11 mouse cellular contexts compared by ENCODE assay signal in the genomic region with DNA sequence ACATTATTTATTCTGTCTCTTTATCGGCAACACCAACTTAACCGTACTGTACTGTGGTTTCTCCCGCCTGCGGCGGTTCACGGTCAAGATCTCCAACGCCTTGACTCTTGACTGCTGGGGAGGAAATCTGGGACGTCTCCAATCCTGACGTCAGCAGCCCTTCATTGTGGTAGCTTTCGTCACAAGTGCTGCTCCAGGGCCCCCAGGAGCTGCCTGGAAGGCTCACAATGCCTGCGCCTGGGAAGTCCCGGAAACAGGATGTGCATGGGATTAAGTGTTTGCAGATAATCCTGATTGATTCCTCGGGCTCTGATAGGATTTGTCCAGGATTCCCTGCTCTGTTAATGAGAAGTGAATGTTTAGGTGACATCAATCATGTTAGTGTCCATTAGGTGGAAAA.
A peak's percentile ranks its signal among the peaks of the same experiment; 100 is the strongest.
DNase-seq lines count a peak whose midpoint lies in the region; ATAC-seq lines count a peak whose summit lies in the region.
"Had no signal": no experiment of that assay in that cellular context is flagged by ENCODE, and none has a peak within 500 bp of the region (broad histone marks: within the 10 kb centered on the region; RNA-seq: fewer than 3 reads in every experiment).

No protein-coding gene starts in this region.

- H3K9ac ChIP-seq in forebrain, embryonic 14.5 days (ENCODE audit: low read length) = no peak overlapping the region
- H3K9ac ChIP-seq: liver, embryonic 15.5 days; neural tube, embryonic 13.5 days had no signal

- DNase-seq in forebrain, embryonic 10.5 days (ENCODE audit: extremely low spot score, low spot score) = no peak
- DNase-seq in forebrain, embryonic 14.5 days (ENCODE audit: low spot score) = no peak
- peak; percentile 58 for DNase-seq in testis, postnatal 10 days (ENCODE audit: low spot score)
- DNase-seq in testis, postnatal 14 days (ENCODE audit: low spot score) = no peak
- peak; percentile 77 to 87 for DNase-seq in lung, adult 18-20 months
- DNase-seq in yolk sac, embryonic 10.5 days (ENCODE audit: low spot score) = peak; percentile 14
- DNase-seq in layer of hippocampus, adult 9-10 months (ENCODE audit: low spot score) = no peak
- DNase-seq in spleen, adult 18-20 months = no peak

- ATAC-seq in forebrain, embryonic 14.5 days = no peak

- H3K4me2 ChIP-seq in forebrain, embryonic 14.5 days (ENCODE audit: low read length) = no peak overlapping the region
- H3K4me2 ChIP-seq: liver, embryonic 15.5 days; neural tube, embryonic 13.5 days had no signal

- no peak overlapping the region for H3K4me3 ChIP-seq in forebrain, embryonic 10.5 days
- no peak overlapping the region for H3K4me3 ChIP-seq in forebrain, embryonic 14.5 days (ENCODE audit: low read depth, low read length)
- H3K4me3 ChIP-seq: left cerebral cortex, adult 2 months; liver, embryonic 15.5 days; neural tube, embryonic 13.5 days had no signal

- 61% methylated on average over 13 of the region's 13 CpGs for WGBS in forebrain, embryonic 10.5 days
- WGBS in forebrain, embryonic 14.5 days = 57% methylated on average over 13 of the region's 13 CpGs

- H3K36me3 ChIP-seq in forebrain, embryonic 10.5 days (replicated peaks) = no peaks in the 10 kb centered on the region
- H3K36me3 ChIP-seq in forebrain, embryonic 14.5 days (ENCODE audit: control insufficient read depth, insufficient read depth, low read length) = no peaks in the 10 kb centered on the region
- H3K36me3 ChIP-seq: liver, embryonic 15.5 days; neural tube, embryonic 13.5 days had no signal

- 0 out of 2 replicates have a peak overlapping the region, but pooled peaks have one; percentile 30 for H3K27ac ChIP-seq in forebrain, embryonic 10.5 days
- H3K27ac ChIP-seq in forebrain, embryonic 14.5 days (ENCODE audit: low read depth, low read length) = no peak overlapping the region
- H3K27ac ChIP-seq: left cerebral cortex, adult 2 months; liver, embryonic 15.5 days; neural tube, embryonic 13.5 days had no signal

- H3K9me3 ChIP-seq in forebrain, embryonic 10.5 days = no peaks in the 10 kb centered on the region
- H3K9me3 ChIP-seq in forebrain, embryonic 14.5 days (replicated peaks; ENCODE audit: control insufficient read depth, low read length) = no peaks in the 10 kb centered on the region
- H3K9me3 ChIP-seq: liver, embryonic 15.5 days; neural tube, embryonic 13.5 days had no signal

- H3K27me3 ChIP-seq in forebrain, embryonic 10.5 days (ENCODE audit: poor library complexity, severe bottlenecking) = no peaks in the 10 kb centered on the region
- H3K27me3 ChIP-seq in forebrain, embryonic 14.5 days (replicated peaks; ENCODE audit: control insufficient read depth, insufficient read depth, low read length) = no peaks in the 10 kb centered on the region
- H3K27me3 ChIP-seq: liver, embryonic 15.5 days; neural tube, embryonic 13.5 days had no signal

- peaks cover 19% of the 10 kb centered on the region for H3K4me1 ChIP-seq in forebrain, embryonic 10.5 days
- H3K4me1 ChIP-seq in forebrain, embryonic 14.5 days (ENCODE audit: control insufficient read depth, insufficient read depth, low read length) = no peaks in the 10 kb centered on the region
- H3K4me1 ChIP-seq: neural tube, embryonic 13.5 days had no signal

Comparison
In these comparisons a context has a peak if more than half of its experiments do, and no peak if none do; other contexts are left out.
1. DNase-seq: peak in testis, postnatal 10 days (single experiment), lung, adult 18-20 months (2 of 2) and yolk sac, embryonic 10.5 days (single experiment); none in forebrain, embryonic 10.5 days (single experiment), forebrain, embryonic 14.5 days (single experiment), testis, postnatal 14 days (single experiment), layer of hippocampus, adult 9-10 months (single experiment) and spleen, adult 18-20 months (0 of 2).